Mouse (Mus musculus) limb, embryonic 14.5 days (tissue): ENCODE results near the gene Olfr572. TPM values are rescaled to one million over a fixed set of nuclear protein-coding genes. Genes with fewer than 3 reads are reported as not detected.

Experiments
- ATAC-seq: fragments of 200-750 bp; cut with Nextera tagmentation; 2 replicates; pipeline ENCODE4 v1.8.0; 2017; ENCODE audit warnings: low read depth, moderate number of reproducible peaks, moderate TSS enrichment; ENCODE audit not compliant: low FRiP score
- DNase-seq: peaks from one replicate; pipeline ENCODE4 v3.0.0-alpha.2; 2015; ENCODE audit warnings: low spot score
- H3K27ac ChIP-seq: fragments of 300-500 bp; sonication (generic); replicated peaks from 2 replicates; pipeline ENCODE4 v1.5.1; 2014; ENCODE audit warnings: low read depth, mild to moderate bottlenecking, low read length, moderate library complexity, mixed read lengths
- H3K27me3 ChIP-seq: fragments of 300-500 bp; sonication (generic); 2 replicates; pipeline ENCODE4 v1.6.1; 2014; ENCODE audit warnings: low read length, mixed read lengths; ENCODE audit not compliant: control insufficient read depth, insufficient read depth
- H3K36me3 ChIP-seq: fragments of 300-500 bp; sonication (generic); 2 replicates; pipeline ENCODE4 v1.6.1; 2014; ENCODE audit warnings: mild to moderate bottlenecking, low read length, moderate library complexity, mixed read lengths; ENCODE audit not compliant: control insufficient read depth, insufficient read depth
- H3K4me1 ChIP-seq: fragments of 300-500 bp; sonication (generic); 2 replicates; pipeline ENCODE4 v1.6.1; 2014; ENCODE audit warnings: antibody characterized with exemption, low read length, mixed read lengths; ENCODE audit not compliant: control insufficient read depth, insufficient read depth
- H3K4me2 ChIP-seq: fragments of 300-500 bp; sonication (generic); replicated peaks from 2 replicates; pipeline ENCODE4 v1.6.1; 2014; ENCODE audit warnings: low read depth, mild to moderate bottlenecking, low read length, moderate library complexity; ENCODE audit not compliant: severe bottlenecking
- H3K4me3 ChIP-seq: fragments of 300-500 bp; sonication (generic); replicated peaks from 2 replicates; pipeline ENCODE4 v1.5.1; 2014; ENCODE audit warnings: low read length
- H3K9ac ChIP-seq: fragments of 300-500 bp; sonication (generic); 2 replicates; pipeline ENCODE4 v1.6.1; 2014; ENCODE audit warnings: mild to moderate bottlenecking, low read depth, low read length, moderate library complexity; ENCODE audit not compliant: severe bottlenecking
- H3K9me3 ChIP-seq: fragments of 300-500 bp; sonication (generic); 2 replicates; pipeline ENCODE4 v1.6.1; 2016; ENCODE audit warnings: low read length; ENCODE audit not compliant: control insufficient read depth
- POLR2A ChIP-seq: fragments of 200-500 bp; IDR thresholded peaks from 2 replicates; pipeline ENCODE4 v1.8.0; 2012; ENCODE audit warnings: inconsistent platforms, mild to moderate bottlenecking, moderate library complexity, borderline replicate concordance; ENCODE audit not compliant: insufficient read depth, insufficient read length; ENCODE audit errors: extremely low read depth
- WGBS: fragments of 180-500 bp; shearing (Covaris S2); extraction: QIAGEN DNeasy Blood & Tissue Kit; methylation state at CpG from one replicate; pipeline ENCODE4 v1.1.7; 2014; 5-methylcytosine and 5-hydroxymethylcytosine counted together
- polyA plus RNA-seq, 2 experiments: library from polyadenylated mRNA; depleted of rRNA in 1 of 2; stranded (reverse) in 1 of 2; unstranded in 1 of 2; fragments of >200 nt; fragmentation: Nextera tagmentation in 1 of 2; extraction: Ambion mirVana in 1 of 2; gene quantifications; 2 replicates each; pipeline versions ENCODE4 v1.2.1 to v1.2.3; 2012 to 2014

The Olfr572 gene
- polyA plus RNA-seq, 2 experiments: not detected

GRCm38 (mm10) chr7:102917032-102917875, 7.0 kb upstream of the Olfr572 start, which contains the start of gene Olfr571:
Gene Olfr571 (minus strand): TSS chr7:102917536.
- TF ChIP-seq POLR2A: no peak
- DNase-seq (no peak), ATAC-seq (no peak)
- H3K9me3 ChIP-seq: no peaks in the 10 kb centered on the region
- no peak within 1 kb of the TSS for H3K9ac ChIP-seq
- no peak within 1 kb of the TSS for H3K27ac ChIP-seq
- no peak within 1 kb of the TSS for H3K4me2 ChIP-seq
- WGBS: 58% methylated on average over 4 of the region's 4 CpGs
- no peaks in the 10 kb centered on the region for H3K36me3 ChIP-seq
- H3K4me3 ChIP-seq: no peak within 1 kb of the TSS
- no peaks in the 10 kb centered on the region for H3K27me3 ChIP-seq
- H3K4me1 ChIP-seq: no peaks in the 10 kb centered on the region

DNA sequence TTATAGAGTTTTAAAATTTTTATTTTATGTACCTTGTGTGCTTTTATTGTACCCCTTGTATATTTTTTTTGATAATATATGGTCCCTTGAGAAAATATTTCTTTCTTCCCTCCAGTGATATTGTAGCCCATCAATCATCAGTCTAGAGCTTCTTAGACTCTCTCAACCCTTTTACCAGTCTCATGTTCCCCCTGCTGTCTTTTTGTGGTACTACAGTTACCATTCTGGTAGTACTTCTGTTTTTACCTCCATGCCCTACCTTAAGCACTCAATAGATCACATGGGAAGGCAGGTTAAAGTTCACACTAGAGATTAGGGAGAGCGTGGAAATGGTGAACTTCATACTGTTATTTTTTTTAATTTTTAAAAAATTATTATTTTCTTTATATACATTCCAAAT, 4.6 kb upstream of the Olfr572 start:
- no peaks in the 10 kb centered on the region for H3K27me3 ChIP-seq
- no peaks in the 10 kb centered on the region for H3K36me3 ChIP-seq
- 10% methylated on average over 1 of the region's 1 CpGs for WGBS
- no peak for TF ChIP-seq POLR2A
- no peaks in the 10 kb centered on the region for H3K9me3 ChIP-seq
- no peak overlapping the region for H3K27ac ChIP-seq
- H3K4me3 ChIP-seq: no peak overlapping the region
- DNase-seq (peak; percentile 80), ATAC-seq (peak; percentile 30; the same call in 1 of the 2 replicates)
- H3K9ac ChIP-seq: no peak overlapping the region
- H3K4me2 ChIP-seq: no peak overlapping the region
- H3K4me1 ChIP-seq: no peaks in the 10 kb centered on the region

DNA sequence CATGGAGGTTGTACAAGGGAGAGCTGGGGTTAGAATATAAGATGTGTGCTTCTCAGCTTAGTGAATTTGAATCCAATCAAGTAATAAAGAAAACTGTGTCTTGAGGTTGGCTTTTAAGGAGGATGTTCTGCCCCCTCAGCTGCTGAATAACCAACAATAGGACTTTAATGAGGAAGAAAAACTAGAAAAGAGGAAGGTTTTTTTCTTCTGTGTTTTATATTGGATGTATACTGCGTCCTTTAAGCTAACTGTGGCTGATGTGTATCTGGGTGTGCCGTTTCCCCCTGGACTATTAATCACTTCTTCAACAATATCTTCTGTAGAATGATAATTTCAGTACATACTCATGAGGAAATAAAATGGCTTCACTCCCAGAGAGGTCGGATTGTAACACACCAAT, 2.9 kb downstream of the Olfr572 start:
- no peak overlapping the region for H3K4me3 ChIP-seq
- no peaks in the 10 kb centered on the region for H3K9me3 ChIP-seq
- ATAC-seq: no peak
- no peaks in the 10 kb centered on the region for H3K36me3 ChIP-seq
- TF ChIP-seq POLR2A: no peak
- no peaks in the 10 kb centered on the region for H3K27me3 ChIP-seq
- no peak overlapping the region for H3K9ac ChIP-seq
- 68% methylated on average over 3 of the region's 3 CpGs for WGBS
- H3K4me2 ChIP-seq: no peak overlapping the region
- H3K4me1 ChIP-seq: no peaks in the 10 kb centered on the region
- no peak for DNase-seq
- H3K27ac ChIP-seq: no peak overlapping the region

DNA sequence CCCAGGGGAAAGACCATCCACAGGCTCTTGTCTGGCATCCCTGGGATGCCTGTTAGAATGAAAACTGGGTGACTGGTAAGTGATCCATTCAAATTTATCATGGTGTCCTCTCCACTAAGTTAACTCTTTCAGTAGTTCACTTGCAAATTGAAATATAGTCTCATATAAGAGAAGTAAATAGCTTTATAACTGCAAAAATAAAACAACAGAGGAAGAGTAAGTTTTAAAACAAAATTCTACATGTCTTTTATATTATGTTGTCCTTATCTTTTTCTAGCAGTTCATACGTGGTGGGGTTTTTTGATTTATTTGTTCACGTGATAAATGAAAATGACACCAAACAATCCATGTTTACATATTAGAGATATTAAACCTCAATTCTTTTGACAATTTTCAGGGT, 18.3 kb downstream of the Olfr572 start, which contains the start of gene Olfr573-ps1:
Olfr573-ps1 (minus strand) TSS at position 101 of the 400 bp plus-strand sequence.
- no peak for TF ChIP-seq POLR2A
- Histone ChIP-seq H3K4me2 (no peak within 1 kb of the TSS), H3K9ac (no peak within 1 kb of the TSS), H3K9me3 (no peaks in the 10 kb centered on the region), H3K4me3 (no peak within 1 kb of the TSS), H3K36me3 (no peaks in the 10 kb centered on the region), H3K4me1 (no peaks in the 10 kb centered on the region), H3K27me3 (no peaks in the 10 kb centered on the region), H3K27ac (no peak within 1 kb of the TSS)
- DNase-seq (no peak), ATAC-seq (no peak)
- WGBS: 82% methylated on average over 2 of the region's 2 CpGs

GRCm38 (mm10) chr7:102943417-102943816, 19.2 kb downstream of the Olfr572 start:
- H3K27ac ChIP-seq: no peak overlapping the region
- H3K4me3 ChIP-seq: no peak overlapping the region
- H3K4me1 ChIP-seq: no peaks in the 10 kb centered on the region
- no peak for TF ChIP-seq POLR2A
- WGBS: 74% methylated on average over 1 of the region's 1 CpGs
- no peak overlapping the region for H3K9ac ChIP-seq
- no peaks in the 10 kb centered on the region for H3K9me3 ChIP-seq
- no peaks in the 10 kb centered on the region for H3K27me3 ChIP-seq
- ATAC-seq: no peak
- no peak overlapping the region for H3K4me2 ChIP-seq
- H3K36me3 ChIP-seq: no peaks in the 10 kb centered on the region
- no peak for DNase-seq
